Mouse (Mus musculus) bone marrow macrophage, adult 2 months (primary cell): ENCODE data around the gene Megf9.

ENCODE experiments used
- CTCF ChIP-seq: IDR thresholded peaks from 2 replicates; pipeline ENCODE4 v1.5.1; 2012; ENCODE audit warnings: low read depth, mild to moderate bottlenecking, low read length, moderate library complexity
- POLR2A ChIP-seq: IDR thresholded peaks from 2 replicates; pipeline ENCODE4 v1.6.1; 2012; ENCODE audit warnings: mild to moderate bottlenecking, low read depth, low read length, borderline replicate concordance

GRCm38 (mm10) chr4:70521506-70522292 is 13.1 kb downstream of the Megf9 start:
- TF ChIP-seq CTCF, result no peak
- no peak for TF ChIP-seq POLR2A
